Comparison of ENCODE assay signal across 9 mouse cellular contexts in genomic region chr14:54754602-54755018, GRCm38 (mm10). TPM values are rescaled to one million over a fixed set of nuclear protein-coding genes. Genes with fewer than 3 reads are reported as not detected.
DNase-seq lines count a peak whose midpoint lies in the region; ATAC-seq and TF ChIP-seq lines count a peak whose summit lies in the region.
"Had no signal": no experiment of that assay in that cellular context is flagged by ENCODE, and none has a peak within 500 bp of the region (broad histone marks: within the 10 kb centered on the region; RNA-seq: fewer than 3 reads in every experiment).

No protein-coding gene starts in this region.

- no peak overlapping the region for H3K4me3 ChIP-seq in forebrain, embryonic 15.5 days
- H3K4me3 ChIP-seq in intestine, postnatal 0 days (ENCODE audit: low read depth, low read length), result no peak overlapping the region
- H3K4me3 ChIP-seq in lung, embryonic 16.5 days (ENCODE audit: low read length), result no peak overlapping the region
- H3K4me3 ChIP-seq: erythroblast, embryonic 14.5 days had no signal

- 28% methylated on average over 6 of the region's 6 CpGs for WGBS in forebrain, embryonic 15.5 days
- WGBS in intestine, postnatal 0 days, result 14% methylated on average over 6 of the region's 6 CpGs
- WGBS in lung, embryonic 16.5 days, result 15% methylated on average over 6 of the region's 6 CpGs

- peak; percentile 63 for DNase-seq in cerebellum, adult 9-11 months
- no peak for DNase-seq in cerebellum, adult 9-10 months
- DNase-seq in R1 (ENCODE audit: low read depth, low spot score), result peak; percentile 19
- peak; percentile 27 for DNase-seq in ovary, postnatal 10 days (ENCODE audit: low spot score)
- DNase-seq in left cerebral cortex, adult 11 months (ENCODE audit: low spot score), result no peak

- no peak overlapping the region for H3K9ac ChIP-seq in forebrain, embryonic 15.5 days (replicated peaks)
- no peak overlapping the region for H3K9ac ChIP-seq in intestine, postnatal 0 days (ENCODE audit: low read depth, low read length)
- H3K9ac ChIP-seq in lung, embryonic 16.5 days (ENCODE audit: low read length), result no peak overlapping the region

- H3K4me1 ChIP-seq in forebrain, embryonic 15.5 days, result peaks cover 18% of the 10 kb centered on the region
- peaks cover 6% of the 10 kb centered on the region for H3K4me1 ChIP-seq in intestine, postnatal 0 days (replicated peaks; ENCODE audit: control insufficient read depth, insufficient read depth, low read length)
- peaks cover 2% of the 10 kb centered on the region; the same call in 1 of the 2 replicates for H3K4me1 ChIP-seq in lung, embryonic 16.5 days (replicated peaks; ENCODE audit: control insufficient read depth, insufficient read depth, low read length)

- no peaks in the 10 kb centered on the region for H3K9me3 ChIP-seq in forebrain, embryonic 15.5 days
- no peaks in the 10 kb centered on the region for H3K9me3 ChIP-seq in intestine, postnatal 0 days (ENCODE audit: control insufficient read depth)
- no peaks in the 10 kb centered on the region for H3K9me3 ChIP-seq in lung, embryonic 16.5 days (ENCODE audit: control insufficient read depth, low read length)

- H3K4me2 ChIP-seq in forebrain, embryonic 15.5 days (replicated peaks), result no peak overlapping the region
- H3K4me2 ChIP-seq in intestine, postnatal 0 days (replicated peaks; ENCODE audit: low read depth), result peak overlapping the region; percentile 27; the same call in 1 of the 2 replicates
- H3K4me2 ChIP-seq in lung, embryonic 16.5 days (ENCODE audit: low read depth, low read length), result peak overlapping the region; percentile 12; the same call in 1 of the 2 replicates

- H3K27me3 ChIP-seq in forebrain, embryonic 15.5 days, result no peaks in the 10 kb centered on the region
- H3K27me3 ChIP-seq in intestine, postnatal 0 days (replicated peaks; ENCODE audit: control insufficient read depth, insufficient read depth, low read length), result no peaks in the 10 kb centered on the region
- no peaks in the 10 kb centered on the region for H3K27me3 ChIP-seq in lung, embryonic 16.5 days (ENCODE audit: control insufficient read depth, insufficient read depth, low read depth, low read length)

- peak overlapping the region; percentile 78 for H3K27ac ChIP-seq in forebrain, embryonic 15.5 days (replicated peaks)
- peak overlapping the region; percentile 57 for H3K27ac ChIP-seq in intestine, postnatal 0 days (ENCODE audit: low read depth, low read length)
- peak overlapping the region; percentile 80 for H3K27ac ChIP-seq in lung, embryonic 16.5 days (ENCODE audit: low read length)

- ATAC-seq in forebrain, embryonic 15.5 days (replicated peaks), result 0 out of 2 replicates have a peak, but pooled peaks have one; percentile 43
- ATAC-seq in intestine, postnatal 0 days, result peak; percentile 87
- peak; percentile 92 for ATAC-seq in lung, embryonic 16.5 days (ENCODE audit: low read depth)

- no peaks in the 10 kb centered on the region for H3K36me3 ChIP-seq in forebrain, embryonic 15.5 days
- H3K36me3 ChIP-seq in intestine, postnatal 0 days (ENCODE audit: control insufficient read depth, insufficient read depth), result peaks cover 14% of the 10 kb centered on the region; the same call in 1 of the 2 replicates
- H3K36me3 ChIP-seq in lung, embryonic 16.5 days (ENCODE audit: control insufficient read depth, insufficient read depth, low read length), result no peaks in the 10 kb centered on the region

- no peak for TF ChIP-seq CTCF in intestine, postnatal 0 days (IDR thresholded peaks at IDR 0.05; ENCODE audit: low read depth)

RNA-seq across cellular contexts. Expression of gene Slc7a8, which starts 27.1 kb away (rescaled TPM):
- 6.4 and 8.2 TPM in 2 replicates for polyA plus RNA-seq in forebrain, embryonic 15.5 days (2015; fragmentation: Nextera tagmentation; extraction: Ambion mirVana)
- polyA plus RNA-seq in intestine, postnatal 0 days (2015; fragmentation: Nextera tagmentation; extraction: Ambion mirVana), result 34.2 and 36.9 TPM in 2 replicates
- 1.9 and 2.0 TPM in 2 replicates for polyA plus RNA-seq in lung, embryonic 16.5 days (2015; fragmentation: Nextera tagmentation; extraction: Ambion mirVana)

RNA-seq across cellular contexts. Expression of gene Cebpe, which starts 42.6 kb away (rescaled TPM):
- polyA plus RNA-seq in forebrain, embryonic 15.5 days (2015; fragmentation: Nextera tagmentation; extraction: Ambion mirVana), result not detected in 2 replicates
- not detected in 2 replicates for polyA plus RNA-seq in intestine, postnatal 0 days (2015; fragmentation: Nextera tagmentation; extraction: Ambion mirVana)
- polyA plus RNA-seq in lung, embryonic 16.5 days (2015; fragmentation: Nextera tagmentation; extraction: Ambion mirVana), result 0.28 TPM in 1 of 2 replicates, not detected in the other

RNA-seq across cellular contexts. Expression of gene Gm29776, which starts 56.0 kb away (rescaled TPM):
- polyA plus RNA-seq in forebrain, embryonic 15.5 days (2015; fragmentation: Nextera tagmentation; extraction: Ambion mirVana), result 0.23 and 0.25 TPM in 2 replicates
- polyA plus RNA-seq in intestine, postnatal 0 days (2015; fragmentation: Nextera tagmentation; extraction: Ambion mirVana), result 0.09 TPM in 1 of 2 replicates, not detected in the other
- polyA plus RNA-seq in lung, embryonic 16.5 days (2015; fragmentation: Nextera tagmentation; extraction: Ambion mirVana), result 0.11 and 0.19 TPM in 2 replicates
- polyA plus RNA-seq: erythroblast, embryonic 14.5 days had no signal

RNA-seq across cellular contexts. Expression of gene Rnf212b, which starts 59.3 kb away (rescaled TPM):
- polyA plus RNA-seq in forebrain, embryonic 15.5 days (2015; fragmentation: Nextera tagmentation; extraction: Ambion mirVana), result not detected in 2 replicates
- not detected in 2 replicates for polyA plus RNA-seq in intestine, postnatal 0 days (2015; fragmentation: Nextera tagmentation; extraction: Ambion mirVana)
- not detected in 2 replicates for polyA plus RNA-seq in lung, embryonic 16.5 days (2015; fragmentation: Nextera tagmentation; extraction: Ambion mirVana)
- polyA plus RNA-seq: erythroblast, embryonic 14.5 days had no signal

Comparison
In these comparisons a context has a peak if more than half of its experiments do, and no peak if none do; other contexts are left out.
1. DNase-seq: peak in cerebellum, adult 9-11 months (single experiment), R1 (single experiment) and ovary, postnatal 10 days (single experiment); none in cerebellum, adult 9-10 months (single experiment) and left cerebral cortex, adult 11 months (single experiment).
2. Peak in every context shown above with its lines, with median percentiles within 50 percentile points of each other: ATAC-seq and H3K27ac ChIP-seq.